Mouse (Mus musculus): ENCODE results near the gene Cyfip1.

- TF ChIP-seq EP300 (IDR thresholded peaks at IDR 0.05): no peak
- TF ChIP-seq CTCF (IDR thresholded peaks at IDR 0.05): no peak
Observed at GRCm38 (mm10) chr7:55909519-55909918, 68.0 kb downstream of the Cyfip1 start.
